ENCODE assay signal across 17 mouse cellular contexts in the genomic region with DNA sequence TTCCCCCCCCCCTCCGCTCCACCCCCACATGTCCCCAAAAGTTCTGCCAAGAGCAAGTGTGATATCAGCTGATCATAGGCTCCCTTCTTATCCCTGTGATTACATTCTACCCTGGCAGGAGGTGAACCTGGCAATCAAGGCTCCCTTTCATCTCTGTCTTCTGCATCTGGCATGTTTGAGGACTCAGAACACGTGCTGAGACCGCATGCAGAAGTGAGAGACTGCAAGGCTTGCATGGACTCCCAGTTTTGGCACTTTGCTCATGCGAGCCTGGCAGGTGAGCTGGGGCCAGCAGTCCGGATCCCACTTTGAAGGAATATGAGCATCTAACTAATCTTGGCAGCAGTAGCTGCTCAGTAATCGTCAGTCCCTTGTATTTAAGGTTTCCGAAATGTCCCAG. TPM values are rescaled to one million over a fixed set of nuclear protein-coding genes. Genes with fewer than 3 reads are reported as not detected.
DNase-seq lines count a peak whose midpoint lies in the region; ATAC-seq and TF ChIP-seq lines count a peak whose summit lies in the region.
"Had no signal": no experiment of that assay in that cellular context is flagged by ENCODE, and none has a peak within 500 bp of the region (broad histone marks: within the 10 kb centered on the region; RNA-seq: fewer than 3 reads in every experiment).

No protein-coding gene starts in this region.

- H3K4me2 ChIP-seq in neural tube, embryonic 13.5 days, result no peak overlapping the region
- no peak overlapping the region for H3K4me2 ChIP-seq in neural tube, embryonic 15.5 days
- H3K4me2 ChIP-seq in forebrain, embryonic 16.5 days (ENCODE audit: low read length), result no peak overlapping the region
- H3K4me2 ChIP-seq: embryonic facial prominence, embryonic 13.5 days; heart, embryonic 13.5 days had no signal

- H3K9me3 ChIP-seq in neural tube, embryonic 13.5 days, result no peaks in the 10 kb centered on the region
- no peaks in the 10 kb centered on the region for H3K9me3 ChIP-seq in neural tube, embryonic 15.5 days (replicated peaks)
- H3K9me3 ChIP-seq in forebrain, embryonic 16.5 days (ENCODE audit: control insufficient read depth, low read length), result no peaks in the 10 kb centered on the region
- H3K9me3 ChIP-seq: embryonic facial prominence, embryonic 13.5 days; heart, embryonic 13.5 days had no signal

- no peaks in the 10 kb centered on the region for H3K27me3 ChIP-seq in neural tube, embryonic 13.5 days
- no peaks in the 10 kb centered on the region for H3K27me3 ChIP-seq in neural tube, embryonic 15.5 days (replicated peaks)
- no peaks in the 10 kb centered on the region for H3K27me3 ChIP-seq in forebrain, embryonic 16.5 days (replicated peaks; ENCODE audit: control insufficient read depth, insufficient read depth, low read length)
- H3K27me3 ChIP-seq in thymus, adult 2 months (ENCODE audit: control insufficient read depth, insufficient read depth, low read length), result no peaks in the 10 kb centered on the region
- H3K27me3 ChIP-seq: embryonic facial prominence, embryonic 13.5 days; heart, embryonic 13.5 days had no signal

- H3K4me3 ChIP-seq in neural tube, embryonic 13.5 days, result no peak overlapping the region
- no peak overlapping the region for H3K4me3 ChIP-seq in neural tube, embryonic 15.5 days (replicated peaks)
- no peak overlapping the region for H3K4me3 ChIP-seq in forebrain, embryonic 16.5 days (replicated peaks; ENCODE audit: low read length)
- H3K4me3 ChIP-seq in thymus, adult 2 months (ENCODE audit: control insufficient read depth, insufficient read depth, low read length), result no peak overlapping the region
- H3K4me3 ChIP-seq: embryonic facial prominence, embryonic 13.5 days; heart, embryonic 13.5 days; myocyte had no signal

- peaks cover 58% of the 10 kb centered on the region for H3K4me1 ChIP-seq in neural tube, embryonic 13.5 days (replicated peaks)
- H3K4me1 ChIP-seq in neural tube, embryonic 15.5 days, result peaks cover 32% of the 10 kb centered on the region
- peaks cover 35% of the 10 kb centered on the region for H3K4me1 ChIP-seq in forebrain, embryonic 16.5 days (replicated peaks; ENCODE audit: control insufficient read depth, insufficient read depth, low read length)
- no peaks in the 10 kb centered on the region for H3K4me1 ChIP-seq in thymus, adult 2 months (replicated peaks; ENCODE audit: control insufficient read depth, insufficient read depth, low read length)
- H3K4me1 ChIP-seq: embryonic facial prominence, embryonic 13.5 days had no signal

- no peak for TF ChIP-seq CTCF in thymus, adult 2 months (IDR thresholded peaks at IDR 0.05; ENCODE audit: borderline replicate concordance, control insufficient read depth, extremely low read depth, insufficient read depth, low read length, poor library complexity)

- no peak overlapping the region; the same call in 1 of the 2 replicates for H3K9ac ChIP-seq in neural tube, embryonic 13.5 days
- H3K9ac ChIP-seq in neural tube, embryonic 15.5 days (replicated peaks), result no peak overlapping the region
- H3K9ac ChIP-seq in forebrain, embryonic 16.5 days (replicated peaks; ENCODE audit: low read depth, low read length), result no peak overlapping the region
- H3K9ac ChIP-seq: embryonic facial prominence, embryonic 13.5 days; heart, embryonic 13.5 days; liver, embryonic 14.5 days had no signal

- no peaks in the 10 kb centered on the region for H3K36me3 ChIP-seq in neural tube, embryonic 13.5 days
- no peaks in the 10 kb centered on the region for H3K36me3 ChIP-seq in neural tube, embryonic 15.5 days
- no peaks in the 10 kb centered on the region for H3K36me3 ChIP-seq in forebrain, embryonic 16.5 days (ENCODE audit: control insufficient read depth, insufficient read depth)
- no peaks in the 10 kb centered on the region for H3K36me3 ChIP-seq in thymus, adult 2 months (ENCODE audit: control insufficient read depth, insufficient read depth, low read length)
- H3K36me3 ChIP-seq: embryonic facial prominence, embryonic 13.5 days; heart, embryonic 13.5 days had no signal

- peak; percentile 50 for ATAC-seq in frontal cortex, adult (ENCODE audit: low TSS enrichment)
- no peak for ATAC-seq in neural tube, embryonic 13.5 days (ENCODE audit: low read depth)
- ATAC-seq in neural tube, embryonic 15.5 days (ENCODE audit: low FRiP score), result no peak
- ATAC-seq in forebrain, embryonic 16.5 days, result peak; percentile 83
- ATAC-seq in megakaryocyte-erythroid progenitor cell, adult 5-6 weeks (replicated peaks; ENCODE audit: low FRiP score, low TSS enrichment, poor library complexity, severe bottlenecking), result no peak
- ATAC-seq: lung, postnatal 0 days had no signal

- TF ChIP-seq POLR2A in thymus, adult 2 months (IDR thresholded peaks at IDR 0.05; ENCODE audit: control insufficient read depth, extremely low read depth, insufficient read depth, low read length, poor library complexity), result no peak

- DNase-seq in frontal cortex, adult 2 months (ENCODE audit: extremely low spot score in 1 of 2, low spot score in 1 of 2), result no peak
- no peak for DNase-seq in thymus, adult 2 months
- DNase-seq: gastrocnemius, postnatal 14 days; kidney, adult 8-10 months; kidney, postnatal 4 days; layer of hippocampus, postnatal 36 days had no signal

- peak overlapping the region; percentile 49; the same call in 1 of the 2 replicates for H3K27ac ChIP-seq in neural tube, embryonic 13.5 days (replicated peaks)
- no peak overlapping the region for H3K27ac ChIP-seq in neural tube, embryonic 15.5 days (replicated peaks)
- H3K27ac ChIP-seq in forebrain, embryonic 16.5 days (ENCODE audit: low read length), result peak overlapping the region; percentile 54; the same call in 1 of the 2 replicates
- no peak overlapping the region for H3K27ac ChIP-seq in thymus, adult 2 months (ENCODE audit: control insufficient read depth, insufficient read depth, low read length)
- H3K27ac ChIP-seq: embryonic facial prominence, embryonic 13.5 days; heart, embryonic 13.5 days; liver, embryonic 14.5 days had no signal

- 82% methylated on average over 7 of the region's 7 CpGs for WGBS in neural tube, embryonic 13.5 days
- WGBS in neural tube, embryonic 15.5 days, result 80% methylated on average over 7 of the region's 7 CpGs
- 51% methylated on average over 7 of the region's 7 CpGs for WGBS in forebrain, embryonic 16.5 days
- WGBS in thymus, adult 2 months, result 96% methylated on average over 7 of the region's 7 CpGs

RNA-seq across cellular contexts. Expression of gene Frmd4b, which starts 39.1 kb away (rescaled TPM):
- 13.3 and 14.3 TPM in 2 replicates for polyA plus RNA-seq in frontal cortex, adult 2 months (2012; rRNA removed)
- polyA plus RNA-seq in neural tube, embryonic 13.5 days (2015; fragmentation: Nextera tagmentation; extraction: Ambion mirVana), result 28.7 and 30.9 TPM in 2 replicates
- polyA plus RNA-seq in neural tube, embryonic 15.5 days (2015; fragmentation: Nextera tagmentation; extraction: Ambion mirVana), result 19.8 and 20.0 TPM in 2 replicates
- polyA plus RNA-seq in forebrain, embryonic 16.5 days (2015; fragmentation: Nextera tagmentation; extraction: Ambion mirVana), result 50.0 and 59.1 TPM in 2 replicates
- total RNA-seq in megakaryocyte-erythroid progenitor cell, adult 5-6 weeks (2014; fragmentation: Nextera tagmentation), result 0.33 TPM in 1 of 2 replicates, not detected in the other
- total RNA-seq in megakaryocyte-erythroid progenitor cell, adult 5-6 weeks (2017), result 1.2 and 3.0 TPM in 2 replicates
- polyA plus RNA-seq in thymus, adult 2 months (2012; rRNA removed), result 8.2 and 9.4 TPM in 2 replicates
- polyA plus RNA-seq: C2C12 had no signal

Comparison
In these comparisons a context has a peak if more than half of its experiments do, and no peak if none do; other contexts are left out.
1. H3K27ac ChIP-seq: peak in neural tube, embryonic 13.5 days (single experiment) and forebrain, embryonic 16.5 days (single experiment); none in neural tube, embryonic 15.5 days (single experiment) and thymus, adult 2 months (single experiment).
2. ATAC-seq: peak in frontal cortex, adult (single experiment) and forebrain, embryonic 16.5 days (single experiment); none in neural tube, embryonic 13.5 days (single experiment), neural tube, embryonic 15.5 days (single experiment) and megakaryocyte-erythroid progenitor cell, adult 5-6 weeks (single experiment).